9 mouse cellular contexts compared by ENCODE assay signal in genomic region chr8:121904999-121905398, GRCm38 (mm10). TPM values are rescaled to one million over a fixed set of nuclear protein-coding genes. Genes with fewer than 3 reads are reported as not detected.
A peak's percentile ranks its signal among the peaks of the same experiment; 100 is the strongest.
DNase-seq lines count a peak whose midpoint lies in the region; ATAC-seq and TF ChIP-seq lines count a peak whose summit lies in the region.
"Had no signal": no experiment of that assay in that cellular context is flagged by ENCODE, and none has a peak within 500 bp of the region (broad histone marks: within the 10 kb centered on the region; RNA-seq: fewer than 3 reads in every experiment).

No protein-coding gene starts in this region.

- peaks cover 65% of the 10 kb centered on the region for H3K4me1 ChIP-seq in heart, embryonic 13.5 days
- peaks cover 19% of the 10 kb centered on the region for H3K4me1 ChIP-seq in testis, adult 2 months (ENCODE audit: control insufficient read depth, insufficient read depth, low read length)
- H3K4me1 ChIP-seq in liver, embryonic 14.5 days (replicated peaks; ENCODE audit: control insufficient read depth in 2 of 2, insufficient read depth in 2 of 2, low read length in 1 of 2): peaks cover 49 to 57% of the 10 kb centered on the region in 2 experiments

- DNase-seq in heart, postnatal 10 days: no peak
- DNase-seq in testis, postnatal 10 days (ENCODE audit: low spot score): no peak
- DNase-seq in liver, embryonic 14.5 days (ENCODE audit: low read depth in 3 of 3, low spot score in 3 of 3): no peak
- DNase-seq in spleen, adult 12 weeks (ENCODE audit: low spot score): no peak
- DNase-seq in gastrocnemius, postnatal 36 days: no peak
- DNase-seq in MN1 (ENCODE audit: low spot score): no peak
- DNase-seq: gastrocnemius, postnatal 25 days had no signal

- no peaks in the 10 kb centered on the region for H3K9me3 ChIP-seq in heart, embryonic 13.5 days
- no peaks in the 10 kb centered on the region for H3K9me3 ChIP-seq in liver, embryonic 14.5 days (ENCODE audit: control insufficient read depth, low read length)

- TF ChIP-seq EP300 in liver, embryonic 14.5 days (IDR thresholded peaks at IDR 0.05; ENCODE audit: low read depth): no peak

- H3K36me3 ChIP-seq in heart, embryonic 13.5 days: no peaks in the 10 kb centered on the region
- peaks cover 1% of the 10 kb centered on the region; the same call in 1 of the 2 replicates for H3K36me3 ChIP-seq in testis, adult 2 months (ENCODE audit: control insufficient read depth, insufficient read depth, low read length)
- peaks cover 16% of the 10 kb centered on the region for H3K36me3 ChIP-seq in liver, embryonic 14.5 days (replicated peaks; ENCODE audit: control insufficient read depth, insufficient read depth, low read depth)

- no peak overlapping the region for H3K27ac ChIP-seq in heart, embryonic 13.5 days (replicated peaks)
- H3K27ac ChIP-seq in testis, adult 2 months (ENCODE audit: control insufficient read depth, insufficient read depth, low read depth, low read length): peak overlapping the region; percentile 45
- H3K27ac ChIP-seq in liver, embryonic 14.5 days: peak overlapping the region; percentile 11

- peaks cover 12% of the 10 kb centered on the region for H3K27me3 ChIP-seq in heart, embryonic 13.5 days (replicated peaks)
- H3K27me3 ChIP-seq in testis, adult 2 months (ENCODE audit: control insufficient read depth, insufficient read depth, low read length): no peaks in the 10 kb centered on the region
- no peaks in the 10 kb centered on the region for H3K27me3 ChIP-seq in liver, embryonic 14.5 days (ENCODE audit: control insufficient read depth, insufficient read depth, low read length)

- no peak for ATAC-seq in heart, embryonic 13.5 days (ENCODE audit: extremely low read depth, insufficient number of reproducible peaks, low FRiP score, low TSS enrichment)
- no peak for ATAC-seq in liver, embryonic 14.5 days (ENCODE audit: insufficient read depth)

- intact Hi-C loops in heart, postnatal 10 days (cut with DNase I): no loop called here
- intact Hi-C loops in gastrocnemius, postnatal 36 days (cut with DNase I): no loop called here

- H3K4me2 ChIP-seq in heart, embryonic 13.5 days: peak overlapping the region; percentile 95
- H3K4me2 ChIP-seq in liver, embryonic 14.5 days (ENCODE audit: low read depth): peak overlapping the region; percentile 70

- 85% methylated on average over 9 of the region's 9 CpGs for WGBS in heart, embryonic 13.5 days
- WGBS in liver, embryonic 14.5 days (ENCODE audit: insufficient replicate concordance): 76% methylated on average over 9 of the region's 9 CpGs

- no peak for TF ChIP-seq POLR2A in testis, adult 2 months (IDR thresholded peaks at IDR 0.05; ENCODE audit: control insufficient read depth, low read depth, low read length)

- peak overlapping the region; percentile 86 for H3K9ac ChIP-seq in heart, embryonic 13.5 days
- H3K9ac ChIP-seq in liver, embryonic 14.5 days (replicated peaks): peak overlapping the region; percentile 84

- TF ChIP-seq CTCF in testis, adult 2 months (IDR thresholded peaks at IDR 0.05; ENCODE audit: control insufficient read depth, insufficient read depth, insufficient replicate concordance, low read depth, low read length): no peak
- no peak for TF ChIP-seq CTCF in liver, embryonic 14.5 days (IDR thresholded peaks at IDR 0.05; ENCODE audit: low read depth)

- H3K4me3 ChIP-seq in heart, embryonic 13.5 days: peak overlapping the region; percentile 83
- H3K4me3 ChIP-seq in testis, adult 2 months (ENCODE audit: control insufficient read depth, low read depth, low read length): peak overlapping the region; percentile 35
- H3K4me3 ChIP-seq in liver, embryonic 14.5 days (ENCODE audit: insufficient read depth in 1 of 2, low read depth in 2 of 2, low read length in 2 of 2): peak overlapping the region; percentile 72 to 77

RNA-seq across cellular contexts. Expression of gene Slc7a5, which starts 2.5 kb away (rescaled TPM):
- polyA plus RNA-seq in heart, embryonic 13.5 days (2015; fragmentation: Nextera tagmentation; extraction: Ambion mirVana): 16.1 and 17.3 TPM in 2 replicates
- 10 to 100 TPM in 1 of 2 experiments, 1 to 10 TPM in 1; 8.6 to 11.3 TPM for total RNA-seq in heart, postnatal 10 days (2021)
- 84.9 and 104 TPM in 2 replicates for polyA plus RNA-seq in testis, adult 2 months (2012; rRNA removed)
- 40.0 and 40.9 TPM in 2 replicates for polyA plus RNA-seq in liver, embryonic 14.5 days (2012; rRNA removed)
- 36.7 and 40.7 TPM in 2 replicates for polyA plus RNA-seq in liver, embryonic 14.5 days (2014; fragmentation: Nextera tagmentation; extraction: Ambion mirVana)
- 1 to 10 TPM; 1.9 to 2.1 TPM for total RNA-seq in gastrocnemius, postnatal 36 days (2021)

RNA-seq across cellular contexts. Expression of gene Car5a, which starts 39.7 kb away (rescaled TPM):
- polyA plus RNA-seq in heart, embryonic 13.5 days (2015; fragmentation: Nextera tagmentation; extraction: Ambion mirVana): 0.12 and 0.31 TPM in 2 replicates
- total RNA-seq in heart, postnatal 10 days (2021): not detected
- polyA plus RNA-seq in testis, adult 2 months (2012; rRNA removed): not detected in 2 replicates
- 0.87 and 1.1 TPM in 2 replicates for polyA plus RNA-seq in liver, embryonic 14.5 days (2012; rRNA removed)
- polyA plus RNA-seq in liver, embryonic 14.5 days (2014; fragmentation: Nextera tagmentation; extraction: Ambion mirVana): 1.3 and 1.4 TPM in 2 replicates
- total RNA-seq in gastrocnemius, postnatal 36 days (2021): not detected
- total RNA-seq: gastrocnemius, postnatal 25 days had no signal

RNA-seq across cellular contexts. Expression of gene Banp, which starts 44.6 kb away (rescaled TPM):
- polyA plus RNA-seq in heart, embryonic 13.5 days (2015; fragmentation: Nextera tagmentation; extraction: Ambion mirVana): 23.1 and 30.4 TPM in 2 replicates
- total RNA-seq in heart, postnatal 10 days (2021): 10 to 100 TPM in 1 of 2 experiments, 1 to 10 TPM in 1; 9.8 to 11.9 TPM
- polyA plus RNA-seq in testis, adult 2 months (2012; rRNA removed): 15.6 and 18.6 TPM in 2 replicates
- 20.8 and 23.0 TPM in 2 replicates for polyA plus RNA-seq in liver, embryonic 14.5 days (2012; rRNA removed)
- 12.0 and 13.6 TPM in 2 replicates for polyA plus RNA-seq in liver, embryonic 14.5 days (2014; fragmentation: Nextera tagmentation; extraction: Ambion mirVana)
- total RNA-seq in gastrocnemius, postnatal 36 days (2021): 10 to 100 TPM in 1 of 2 experiments, 1 to 10 TPM in 1; 6.6 to 17.8 TPM
